Mouse (Mus musculus) C2C12 (cell line): Measurements from ENCODE around the gene Acacb. TPM values are rescaled to one million over a fixed set of nuclear protein-coding genes. Genes with fewer than 3 reads are reported as not detected.

Experiments used
- H3K27me3 ChIP-seq: one replicate; pipeline ENCODE4 v1.6.1; 2011; ENCODE audit not compliant: control insufficient read depth, insufficient read depth, insufficient read length
- H3K36me3 ChIP-seq: one replicate; pipeline ENCODE4 v1.6.1; 2011; ENCODE audit not compliant: control insufficient read depth, insufficient read depth
- H3K4me3 ChIP-seq: one replicate; pipeline ENCODE4 v1.5.1; 2011; ENCODE audit warnings: mild to moderate bottlenecking, control low read depth; ENCODE audit not compliant: poor library complexity, insufficient read depth, severe bottlenecking
- H3K79me2 ChIP-seq: one replicate; pipeline ENCODE4 v1.6.1; 2011; ENCODE audit not compliant: control insufficient read depth, insufficient read depth
- H3K79me3 ChIP-seq: one replicate; pipeline ENCODE4 v1.6.1; 2011; ENCODE audit warnings: low read depth, control low read depth
- H3ac ChIP-seq: one replicate; pipeline ENCODE3; 2011; ENCODE audit warnings: low read depth; ENCODE audit not compliant: control insufficient read depth, insufficient read length
- CEBPB ChIP-seq: IDR thresholded peaks from one replicate; pipeline ENCODE4 v1.6.1; 2011; ENCODE audit warnings: low read depth, mild to moderate bottlenecking, control low read depth, moderate library complexity
- CTCF ChIP-seq: IDR thresholded peaks from one replicate; pipeline ENCODE4 v1.5.1; 2011; ENCODE audit not compliant: control insufficient read depth, insufficient read depth, insufficient read length
- FOSL1 ChIP-seq: IDR thresholded peaks from one replicate; pipeline ENCODE4 v1.8.0; 2011; ENCODE audit warnings: mild to moderate bottlenecking, low read length; ENCODE audit not compliant: poor library complexity, insufficient read depth, severe bottlenecking
- MAX ChIP-seq: IDR thresholded peaks from one replicate; pipeline ENCODE4 v1.6.1; 2011; ENCODE audit warnings: mild to moderate bottlenecking, control low read depth
- MYOD1 ChIP-seq: IDR thresholded peaks from one replicate; pipeline ENCODE4 v1.6.1; 2011; ENCODE audit warnings: low read depth; ENCODE audit not compliant: control insufficient read depth, insufficient read length
- MYOG ChIP-seq: IDR thresholded peaks from one replicate; pipeline ENCODE4 v1.6.1; 2011; ENCODE audit not compliant: control insufficient read depth, insufficient read length; ENCODE audit errors: extremely low read depth
- USF1 ChIP-seq: IDR thresholded peaks from one replicate; pipeline ENCODE4 v1.6.1; 2011; ENCODE audit warnings: low read depth, mild to moderate bottlenecking, control low read depth, moderate library complexity
- polyA plus RNA-seq: library from polyadenylated mRNA; unstranded; fragments of >200 nt; fragmentation: generic; extraction: Trizol; gene quantifications from one replicate; pipeline ENCODE4 v1.2.1, GENCODE M21; 2012; ENCODE audit warnings: missing spikeins

The Acacb gene
- polyA plus RNA-seq, 1 experiment = 0.26 TPM

DNA sequence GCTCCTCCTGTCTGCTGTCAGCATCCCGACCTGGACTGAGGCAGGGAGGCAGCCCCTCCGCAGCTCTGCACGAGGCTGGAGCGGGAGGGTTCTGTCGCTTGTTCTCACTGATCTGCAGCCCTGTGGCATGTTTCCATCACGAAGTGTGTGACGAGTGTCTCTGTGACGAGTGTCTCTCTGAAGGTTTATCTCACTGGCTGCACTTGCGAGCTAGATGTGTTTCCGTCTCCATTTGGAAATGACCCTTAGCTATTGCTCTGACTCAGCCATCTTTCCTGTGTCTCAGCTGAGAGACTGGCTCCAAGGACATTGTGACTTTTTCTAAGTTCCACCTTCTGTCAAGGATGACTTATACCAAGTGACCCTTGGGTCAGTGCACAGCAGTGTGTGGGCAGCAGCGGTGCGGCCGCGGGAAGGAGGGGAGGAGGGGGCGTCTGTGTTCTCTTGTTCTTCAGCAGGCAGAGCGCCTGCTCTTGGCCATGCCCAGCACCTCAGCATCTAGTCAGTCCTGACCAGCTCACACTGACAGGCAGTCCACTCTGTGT lies 39.9 kb upstream of the Acacb start:
- Histone ChIP-seq H3ac (no peak overlapping the region), H3K79me2 (peaks cover 9% of the 10 kb centered on the region), H3K4me3 (no peak overlapping the region), H3K36me3 (peaks cover 24% of the 10 kb centered on the region), H3K79me3 (no peaks in the 10 kb centered on the region), H3K27me3 (no peaks in the 10 kb centered on the region)
- no peak for TF ChIP-seq MYOG

DNA sequence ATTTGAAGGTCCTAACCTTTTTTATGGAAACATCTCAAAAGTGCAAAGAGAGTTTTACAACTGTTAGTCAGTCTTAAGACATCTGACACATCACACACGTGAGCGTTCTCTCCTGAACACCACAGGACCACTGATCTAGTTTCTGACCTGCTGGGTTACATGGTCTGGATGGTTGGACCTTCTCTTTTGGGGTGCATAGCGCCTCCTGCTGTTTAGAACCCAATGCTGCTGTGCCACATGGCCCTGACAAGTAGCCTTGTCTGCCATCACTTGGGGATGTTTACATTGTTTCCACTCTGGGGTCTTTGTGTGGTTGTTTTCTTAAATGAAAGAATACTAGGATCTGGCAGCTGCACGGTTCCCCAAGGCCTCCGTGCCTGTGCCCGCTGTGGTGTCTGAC lies 33.0 kb upstream of the Acacb start:
- Histone ChIP-seq H3K27me3 (no peaks in the 10 kb centered on the region), H3K36me3 (peaks cover 15% of the 10 kb centered on the region), H3K79me3 (no peaks in the 10 kb centered on the region), H3ac (no peak overlapping the region), H3K79me2 (no peaks in the 10 kb centered on the region), H3K4me3 (no peak overlapping the region)
- TF ChIP-seq CEBPB = no peak

DNA sequence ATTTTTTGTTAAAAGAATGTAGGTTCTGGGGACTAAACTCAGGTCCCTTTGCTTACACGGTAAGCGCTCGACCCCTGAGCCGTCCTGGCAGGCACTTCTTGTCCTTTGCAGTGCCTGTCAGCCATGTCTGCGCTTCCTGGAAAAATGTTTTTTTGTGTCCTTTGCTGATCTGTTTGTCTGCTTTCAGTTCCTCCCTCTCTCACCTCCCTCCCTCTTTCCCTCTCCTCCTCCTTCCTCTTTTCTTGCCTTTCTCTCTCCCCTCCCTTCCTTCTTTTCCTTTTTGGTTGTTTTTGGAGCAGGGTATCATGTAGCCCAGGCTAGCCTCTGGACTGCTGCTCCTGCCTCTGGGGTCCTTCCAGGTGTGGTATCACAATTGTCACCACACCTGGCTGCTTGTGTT lies 31.3 kb upstream of the Acacb start:
- TF ChIP-seq MAX = no peak
- no peak for TF ChIP-seq MYOD1
- TF ChIP-seq MYOG = no peak
- no peak for TF ChIP-seq CTCF
- no peak for TF ChIP-seq FOSL1
- TF ChIP-seq USF1 = no peak
- no peak for TF ChIP-seq CEBPB
- no peaks in the 10 kb centered on the region for H3K27me3 ChIP-seq
- no peak overlapping the region for H3ac ChIP-seq
- H3K4me3 ChIP-seq = no peak overlapping the region
- H3K79me2 ChIP-seq = no peaks in the 10 kb centered on the region
- H3K79me3 ChIP-seq = no peaks in the 10 kb centered on the region
- no peaks in the 10 kb centered on the region for H3K36me3 ChIP-seq

GRCm38 (mm10) chr5:114116586-114116985 lies 29.7 kb upstream of the Acacb start:
- Histone ChIP-seq H3K27me3 (no peaks in the 10 kb centered on the region), H3K4me3 (no peak overlapping the region), H3ac (no peak overlapping the region), H3K79me3 (no peaks in the 10 kb centered on the region), H3K79me2 (no peaks in the 10 kb centered on the region), H3K36me3 (peaks cover 7% of the 10 kb centered on the region)
- TF ChIP-seq CTCF (no peak), CEBPB (no peak), USF1 (no peak), FOSL1 (no peak)

DNA sequence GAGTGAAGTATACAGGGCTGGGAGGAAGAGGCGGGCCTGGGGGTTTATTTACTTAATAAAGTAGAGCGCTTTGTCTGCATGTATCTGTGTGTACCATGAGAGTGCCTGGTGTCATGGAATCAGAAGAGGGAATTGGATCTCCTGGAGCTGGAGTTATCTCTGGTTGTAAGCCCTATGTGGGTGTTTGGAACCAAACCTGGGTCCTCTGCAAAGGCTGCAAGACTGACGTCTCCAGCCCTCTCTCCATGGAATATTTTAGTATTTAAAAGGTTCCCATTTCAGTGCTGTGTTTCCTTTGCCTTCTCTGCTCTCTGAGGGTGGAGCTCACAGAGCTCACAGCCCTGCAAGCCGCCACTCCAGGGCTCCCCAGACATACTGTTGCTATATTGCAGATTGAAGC lies 26.5 kb upstream of the Acacb start:
- Histone ChIP-seq H3K36me3 (peaks cover 8% of the 10 kb centered on the region), H3K79me2 (no peaks in the 10 kb centered on the region), H3K4me3 (no peak overlapping the region), H3K79me3 (no peaks in the 10 kb centered on the region), H3K27me3 (no peaks in the 10 kb centered on the region), H3ac (no peak overlapping the region)
- TF ChIP-seq CEBPB (no peak), MAX (no peak), FOSL1 (no peak), CTCF (no peak), USF1 (no peak), MYOG (no peak), MYOD1 (no peak)

DNA sequence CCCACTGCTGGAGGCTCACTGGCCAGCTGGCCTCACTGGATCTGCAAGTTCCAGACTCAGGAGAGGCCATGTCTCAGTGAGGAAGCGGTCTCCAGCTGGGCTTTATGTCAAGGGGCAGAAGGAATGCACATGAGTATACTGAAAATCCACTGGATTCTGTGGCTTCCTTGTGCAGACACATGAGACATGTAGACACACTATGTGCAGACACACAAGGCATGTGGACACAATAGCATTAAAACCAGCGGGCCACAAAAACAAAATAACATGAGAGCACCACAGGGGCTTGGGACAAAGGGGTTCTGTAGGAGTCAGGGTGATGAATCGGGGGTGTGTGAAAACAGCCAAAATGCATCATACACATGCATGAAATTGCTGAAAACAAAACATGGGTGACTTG lies 20.3 kb upstream of the Acacb start:
- H3ac ChIP-seq = no peak overlapping the region
- TF ChIP-seq CTCF (no peak), USF1 (no peak), MYOG (no peak), CEBPB (no peak), FOSL1 (no peak), MAX (no peak), MYOD1 (no peak)
- no peak overlapping the region for H3K4me3 ChIP-seq
- peaks cover 7% of the 10 kb centered on the region for H3K36me3 ChIP-seq
- H3K79me2 ChIP-seq = no peaks in the 10 kb centered on the region
- H3K79me3 ChIP-seq = no peaks in the 10 kb centered on the region
- H3K27me3 ChIP-seq = no peaks in the 10 kb centered on the region
